ENCODE assay signal across 8 mouse cellular contexts in genomic region chr9:57643856-57644180, GRCm38 (mm10). TPM values are rescaled to one million over a fixed set of nuclear protein-coding genes. Genes with fewer than 3 reads are reported as not detected.
A peak's percentile ranks its signal among the peaks of the same experiment; 100 is the strongest.
DNase-seq lines count a peak whose midpoint lies in the region; ATAC-seq and TF ChIP-seq lines count a peak whose summit lies in the region.

No protein-coding gene starts in this region.

- 68% methylated on average over 7 of the region's 7 CpGs for WGBS in hindbrain, embryonic 10.5 days
- WGBS in lung, embryonic 15.5 days = 37% methylated on average over 7 of the region's 7 CpGs

- peak overlapping the region; percentile 94 for H3K4me3 ChIP-seq in bone marrow macrophage, adult 2 months (ENCODE audit: insufficient read depth, low read length)
- H3K4me3 ChIP-seq in hindbrain, embryonic 10.5 days = peak overlapping the region; percentile 99
- H3K4me3 ChIP-seq in lung, embryonic 15.5 days = peak overlapping the region; percentile 93

- H3K9me3 ChIP-seq in hindbrain, embryonic 10.5 days = no peaks in the 10 kb centered on the region
- no peaks in the 10 kb centered on the region for H3K9me3 ChIP-seq in lung, embryonic 15.5 days

- DNase-seq in CD4-positive helper T cell, adult 2 months (ENCODE audit: low read depth, low spot score) = peak; percentile 73
- DNase-seq in hindbrain, embryonic 10.5 days (ENCODE audit: low spot score) = no peak
- peak; percentile 51 to 57 for DNase-seq in spleen, adult 18-20 months
- no peak for DNase-seq in cerebellum, postnatal 10 days
- DNase-seq in embryo, embryonic 9.5 days (ENCODE audit: extremely low spot score) = no peak
- DNase-seq in gastrocnemius, postnatal 4 days (ENCODE audit: low spot score in 2 of 2) = no peak

- no peak for TF ChIP-seq POLR2A in bone marrow macrophage, adult 2 months (IDR thresholded peaks at IDR 0.05; ENCODE audit: borderline replicate concordance, low read depth, low read length)

- H3K27me3 ChIP-seq in hindbrain, embryonic 10.5 days (ENCODE audit: insufficient read depth, poor library complexity, severe bottlenecking) = peaks cover 14% of the 10 kb centered on the region
- no peaks in the 10 kb centered on the region for H3K27me3 ChIP-seq in lung, embryonic 15.5 days

- no peak for ATAC-seq in lung, embryonic 15.5 days (ENCODE audit: borderline replicate concordance, extremely low read depth, low FRiP score, low TSS enrichment)

- peaks cover 57% of the 10 kb centered on the region for H3K4me1 ChIP-seq in bone marrow macrophage, adult 2 months (ENCODE audit: control insufficient read depth, insufficient read depth, low read length)
- peaks cover 74% of the 10 kb centered on the region for H3K4me1 ChIP-seq in hindbrain, embryonic 10.5 days (replicated peaks)
- H3K4me1 ChIP-seq in lung, embryonic 15.5 days = peaks cover 53% of the 10 kb centered on the region

- H3K9ac ChIP-seq in lung, embryonic 15.5 days = peak overlapping the region; percentile 99

- peaks cover 21% of the 10 kb centered on the region for H3K36me3 ChIP-seq in hindbrain, embryonic 10.5 days
- no peaks in the 10 kb centered on the region for H3K36me3 ChIP-seq in lung, embryonic 15.5 days

- peak overlapping the region; percentile 100 for H3K27ac ChIP-seq in bone marrow macrophage, adult 2 months (ENCODE audit: insufficient read depth, low read depth, low read length)
- peak overlapping the region; percentile 100; the same call in 1 of the 2 replicates for H3K27ac ChIP-seq in hindbrain, embryonic 10.5 days
- H3K27ac ChIP-seq in lung, embryonic 15.5 days = no peak overlapping the region

- no peak for TF ChIP-seq CTCF in bone marrow macrophage, adult 2 months (IDR thresholded peaks at IDR 0.05; ENCODE audit: low read depth, low read length)

- peak overlapping the region; percentile 82 for H3K4me2 ChIP-seq in lung, embryonic 15.5 days

RNA-seq across cellular contexts. Expression of gene Csk, which starts 9.6 kb away (rescaled TPM):
- 125 and 126 TPM in 2 replicates for polyA plus RNA-seq in bone marrow macrophage, adult 2 months (2012; ENCODE audit: insufficient read depth, insufficient read length, missing spikeins)
- 40.8 and 42.3 TPM in 2 replicates for polyA plus RNA-seq in hindbrain, embryonic 10.5 days (2016; fragmentation: Nextera tagmentation; extraction: Ambion mirVana)
- polyA plus RNA-seq in lung, embryonic 15.5 days (2015; fragmentation: Nextera tagmentation; extraction: Ambion mirVana) = 22.7 and 25.9 TPM in 2 replicates
- total RNA-seq in gastrocnemius, postnatal 4 days (2021) = 10 to 100 TPM; 39.5 to 42.9 TPM

RNA-seq across cellular contexts. Expression of gene Lman1l, which starts 23.2 kb away (rescaled TPM):
- not detected in 2 replicates for polyA plus RNA-seq in bone marrow macrophage, adult 2 months (2012; ENCODE audit: insufficient read depth, insufficient read length, missing spikeins)
- not detected in 2 replicates for polyA plus RNA-seq in hindbrain, embryonic 10.5 days (2016; fragmentation: Nextera tagmentation; extraction: Ambion mirVana)
- not detected in 2 replicates for polyA plus RNA-seq in lung, embryonic 15.5 days (2015; fragmentation: Nextera tagmentation; extraction: Ambion mirVana)
- not detected for total RNA-seq in gastrocnemius, postnatal 4 days (2021)

RNA-seq across cellular contexts. Expression of gene Cplx3, which starts 37.7 kb away (rescaled TPM):
- polyA plus RNA-seq in bone marrow macrophage, adult 2 months (2012; ENCODE audit: insufficient read depth, insufficient read length, missing spikeins) = not detected in 2 replicates
- 0.88 and 2.8 TPM in 2 replicates for polyA plus RNA-seq in hindbrain, embryonic 10.5 days (2016; fragmentation: Nextera tagmentation; extraction: Ambion mirVana)
- polyA plus RNA-seq in lung, embryonic 15.5 days (2015; fragmentation: Nextera tagmentation; extraction: Ambion mirVana) = not detected in 2 replicates
- not detected for total RNA-seq in gastrocnemius, postnatal 4 days (2021)

RNA-seq across cellular contexts. Expression of gene Cyp1a2, which starts 39.7 kb away (rescaled TPM):
- not detected in 2 replicates for polyA plus RNA-seq in bone marrow macrophage, adult 2 months (2012; ENCODE audit: insufficient read depth, insufficient read length, missing spikeins)
- not detected in 2 replicates for polyA plus RNA-seq in hindbrain, embryonic 10.5 days (2016; fragmentation: Nextera tagmentation; extraction: Ambion mirVana)
- polyA plus RNA-seq in lung, embryonic 15.5 days (2015; fragmentation: Nextera tagmentation; extraction: Ambion mirVana) = not detected in 2 replicates
- total RNA-seq in gastrocnemius, postnatal 4 days (2021) = under 1 TPM in 1 of 2 experiments, not detected in 1; 0.16 TPM

RNA-seq across cellular contexts. Expression of gene Cyp1a1, which starts 43.9 kb away (rescaled TPM):
- polyA plus RNA-seq in bone marrow macrophage, adult 2 months (2012; ENCODE audit: insufficient read depth, insufficient read length, missing spikeins) = not detected in 2 replicates
- polyA plus RNA-seq in hindbrain, embryonic 10.5 days (2016; fragmentation: Nextera tagmentation; extraction: Ambion mirVana) = not detected in 2 replicates
- 0.11 and 0.14 TPM in 2 replicates for polyA plus RNA-seq in lung, embryonic 15.5 days (2015; fragmentation: Nextera tagmentation; extraction: Ambion mirVana)
- total RNA-seq in gastrocnemius, postnatal 4 days (2021) = not detected

Comparison
In these comparisons a context has a peak if more than half of its experiments do, and no peak if none do; other contexts are left out.
1. DNase-seq: peak in CD4-positive helper T cell, adult 2 months (single experiment) and spleen, adult 18-20 months (2 of 2); none in hindbrain, embryonic 10.5 days (single experiment), cerebellum, postnatal 10 days (0 of 2), embryo, embryonic 9.5 days (single experiment) and gastrocnemius, postnatal 4 days (0 of 2).
2. Peak in every context shown above with its lines, with median percentiles within 50 percentile points of each other: H3K4me3 ChIP-seq.